Mouse (Mus musculus) stomach, embryonic 15.5 days (tissue): ENCODE results near the gene Tgtp2. TPM values are rescaled to one million over a fixed set of nuclear protein-coding genes. Genes with fewer than 3 reads are reported as not detected.
"Not testable (repeated sequence)": the region's sequence is repeated elsewhere in the genome, so short reads cannot be mapped to it uniquely, and the experiment has no call there.

Source experiments
- ATAC-seq: fragments of 200-750 bp; cut with Nextera tagmentation; 2 replicates; pipeline ENCODE4 v1.8.0; 2017; ENCODE audit warnings: low read depth, moderate number of reproducible peaks, moderate TSS enrichment; ENCODE audit not compliant: insufficient read depth, low FRiP score
- H3K27ac ChIP-seq: fragments of 300-500 bp; sonication (generic); 2 replicates; pipeline ENCODE4 v1.5.1; 2015; ENCODE audit warnings: mild to moderate bottlenecking, inconsistent platforms
- H3K27me3 ChIP-seq: fragments of 300-500 bp; sonication (generic); replicated peaks from 2 replicates; pipeline ENCODE4 v1.6.1; 2015; ENCODE audit warnings: inconsistent platforms
- H3K36me3 ChIP-seq: fragments of 300-500 bp; sonication (generic); 2 replicates; pipeline ENCODE4 v1.6.1; 2015; ENCODE audit warnings: inconsistent platforms
- H3K4me1 ChIP-seq: fragments of 300-500 bp; sonication (generic); 2 replicates; pipeline ENCODE4 v1.6.1; 2015; ENCODE audit warnings: inconsistent platforms
- H3K4me2 ChIP-seq: fragments of 300-500 bp; sonication (generic); 2 replicates; pipeline ENCODE4 v1.6.1; 2015; ENCODE audit warnings: mild to moderate bottlenecking, inconsistent platforms
- H3K4me3 ChIP-seq: fragments of 300-500 bp; sonication (generic); replicated peaks from 2 replicates; pipeline ENCODE4 v1.5.1; 2015; ENCODE audit warnings: inconsistent platforms
- H3K9ac ChIP-seq: fragments of 300-500 bp; sonication (generic); 2 replicates; pipeline ENCODE4 v1.6.1; 2015; ENCODE audit warnings: inconsistent platforms
- H3K9me3 ChIP-seq: fragments of 300-500 bp; sonication (generic); 2 replicates; pipeline ENCODE4 v1.6.1; 2016; ENCODE audit warnings: inconsistent platforms
- WGBS: fragments of 180-500 bp; shearing (Covaris S2); methylation state at CpG from one replicate; pipeline ENCODE4 v1.1.7; 2015; 5-methylcytosine and 5-hydroxymethylcytosine counted together
- polyA plus RNA-seq: library from polyadenylated mRNA; unstranded; fragments of >200 nt; fragmentation: Nextera tagmentation; extraction: Ambion mirVana; gene quantifications from 2 replicates; pipeline ENCODE4 v1.2.1, GENCODE M21; 2015

Gene Tgtp2
- polyA plus RNA-seq = 0.14 and 1.1 TPM in 2 replicates

DNA sequence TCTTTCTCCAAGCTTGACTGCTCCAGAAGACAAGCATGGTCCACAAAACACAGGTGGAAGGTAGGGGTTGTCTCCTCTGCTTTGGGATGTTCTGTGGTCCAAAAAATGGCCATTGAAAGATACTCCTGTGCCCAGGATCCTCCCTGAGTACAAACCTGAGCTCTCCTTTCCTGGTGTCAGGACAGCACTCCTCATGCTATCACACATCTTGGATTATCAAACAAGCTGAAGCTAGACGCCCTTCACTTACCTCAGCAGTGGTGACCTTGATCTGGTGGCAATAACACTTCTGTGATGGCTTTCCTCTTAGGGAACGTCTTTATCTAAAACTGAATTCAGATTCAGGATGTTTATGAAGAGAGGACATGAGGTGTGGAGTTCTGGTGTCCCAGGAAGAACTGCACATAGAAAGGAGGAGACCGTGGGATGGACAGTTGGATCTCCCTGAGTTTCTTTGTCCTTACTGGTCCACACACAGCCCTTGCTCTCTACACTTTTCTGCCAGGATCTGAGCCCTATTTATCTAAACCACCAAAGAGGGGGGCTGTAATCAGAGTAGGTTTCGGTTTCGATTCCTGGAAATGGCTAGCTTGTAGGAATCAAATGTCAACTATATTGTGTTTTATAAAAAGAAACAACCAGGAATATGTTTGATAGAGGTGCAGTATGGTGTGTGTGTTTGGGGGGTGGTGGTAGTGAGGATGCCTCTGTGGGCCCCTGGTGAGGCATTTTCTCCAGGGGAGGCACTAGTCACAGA, at the start of gene Tgtp2:
Gene Tgtp2 (minus strand): TSS at position 494 of the 757 bp plus-strand sequence.
- 70% methylated on average over 5 of the region's 5 CpGs for WGBS
- not testable (repeated sequence) for H3K27me3 ChIP-seq, H3K4me3 ChIP-seq, H3K36me3 ChIP-seq, H3K9ac ChIP-seq, H3K4me1 ChIP-seq, H3K4me2 ChIP-seq, H3K9me3 ChIP-seq, H3K27ac ChIP-seq, ATAC-seq

DNA sequence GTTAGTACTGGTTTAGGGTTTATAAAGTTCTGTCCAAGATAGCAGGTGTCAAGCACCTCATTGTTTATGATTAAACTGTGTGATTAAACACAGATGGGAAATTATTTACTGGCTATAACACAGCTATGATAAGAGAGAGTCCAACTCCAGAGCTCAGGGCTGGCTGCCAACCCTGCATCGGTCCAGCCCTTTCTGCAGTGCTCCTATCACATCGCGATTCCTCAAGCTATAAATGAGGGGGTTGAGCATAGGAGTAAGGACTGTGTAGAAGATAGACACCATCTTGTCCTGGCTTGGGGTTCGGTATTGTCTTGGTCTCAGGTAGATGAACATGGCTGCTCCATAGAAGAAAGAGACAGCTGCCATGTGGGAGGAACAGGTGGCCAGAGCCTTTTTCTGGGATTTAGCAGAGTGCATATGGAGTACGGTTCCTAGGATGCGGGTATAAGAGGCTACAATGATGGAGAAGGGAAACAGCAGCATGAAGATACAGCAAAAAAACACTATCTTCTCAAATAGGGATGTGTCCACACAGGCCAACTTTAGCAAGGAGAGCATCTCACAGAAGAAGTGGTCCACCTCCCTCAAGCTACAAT, 48.7 kb upstream of the Tgtp2 start:
- ATAC-seq = no peak
- no peaks in the 10 kb centered on the region for H3K9me3 ChIP-seq
- no peaks in the 10 kb centered on the region for H3K27me3 ChIP-seq
- no peak overlapping the region for H3K4me3 ChIP-seq
- 65% methylated on average over 6 of the region's 6 CpGs for WGBS
- no peak overlapping the region for H3K27ac ChIP-seq
- H3K36me3 ChIP-seq = no peaks in the 10 kb centered on the region
- no peak overlapping the region for H3K9ac ChIP-seq
- H3K4me2 ChIP-seq = no peak overlapping the region
- no peaks in the 10 kb centered on the region for H3K4me1 ChIP-seq

DNA sequence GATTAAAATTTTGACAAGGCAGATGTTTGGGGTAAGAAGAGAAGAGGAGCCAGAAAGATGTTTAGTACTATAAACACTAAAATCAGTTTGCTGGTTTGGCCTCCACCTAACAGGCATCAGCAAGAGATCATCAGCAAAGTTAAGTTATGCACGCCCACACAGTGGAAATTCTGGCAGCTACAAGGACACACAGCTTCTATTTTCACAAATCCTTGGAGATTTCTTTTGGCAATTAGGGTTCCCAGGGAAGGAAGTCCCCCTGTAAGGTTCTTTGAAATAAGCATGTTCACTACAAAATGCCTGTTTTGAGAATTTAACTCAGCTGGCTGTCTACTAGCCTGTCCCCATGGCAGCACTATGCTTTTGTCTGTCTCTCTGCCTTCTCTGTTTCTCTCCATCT, 47.0 kb upstream of the Tgtp2 start:
- Histone ChIP-seq H3K4me2 (no peak overlapping the region), H3K9ac (no peak overlapping the region), H3K27me3 (no peaks in the 10 kb centered on the region), H3K4me1 (no peaks in the 10 kb centered on the region), H3K9me3 (no peaks in the 10 kb centered on the region), H3K27ac (no peak overlapping the region), H3K36me3 (no peaks in the 10 kb centered on the region), H3K4me3 (no peak overlapping the region)
- 44% methylated on average over 1 of the region's 1 CpGs for WGBS
- ATAC-seq = no peak

DNA sequence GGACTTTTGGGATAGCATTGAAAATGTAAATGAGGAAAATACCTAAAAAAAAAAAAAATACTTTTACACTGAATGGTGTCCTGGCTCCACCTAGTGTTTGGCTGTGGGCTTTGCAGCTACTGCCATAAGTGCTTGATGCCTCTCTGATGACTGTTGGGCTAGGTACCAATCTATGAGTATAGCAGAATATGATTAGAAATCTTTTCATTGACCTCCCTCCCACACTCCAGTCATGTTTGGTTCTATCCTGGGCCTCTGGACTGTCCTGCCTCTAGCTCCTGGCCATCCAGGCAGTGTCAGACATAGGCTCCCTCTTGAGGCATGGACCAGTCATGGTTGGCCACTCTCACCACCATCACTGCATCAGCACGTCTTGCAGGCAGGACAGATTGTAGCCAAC, 44.8 kb upstream of the Tgtp2 start:
- no peak for ATAC-seq
- 34% methylated on average over 1 of the region's 1 CpGs for WGBS

DNA sequence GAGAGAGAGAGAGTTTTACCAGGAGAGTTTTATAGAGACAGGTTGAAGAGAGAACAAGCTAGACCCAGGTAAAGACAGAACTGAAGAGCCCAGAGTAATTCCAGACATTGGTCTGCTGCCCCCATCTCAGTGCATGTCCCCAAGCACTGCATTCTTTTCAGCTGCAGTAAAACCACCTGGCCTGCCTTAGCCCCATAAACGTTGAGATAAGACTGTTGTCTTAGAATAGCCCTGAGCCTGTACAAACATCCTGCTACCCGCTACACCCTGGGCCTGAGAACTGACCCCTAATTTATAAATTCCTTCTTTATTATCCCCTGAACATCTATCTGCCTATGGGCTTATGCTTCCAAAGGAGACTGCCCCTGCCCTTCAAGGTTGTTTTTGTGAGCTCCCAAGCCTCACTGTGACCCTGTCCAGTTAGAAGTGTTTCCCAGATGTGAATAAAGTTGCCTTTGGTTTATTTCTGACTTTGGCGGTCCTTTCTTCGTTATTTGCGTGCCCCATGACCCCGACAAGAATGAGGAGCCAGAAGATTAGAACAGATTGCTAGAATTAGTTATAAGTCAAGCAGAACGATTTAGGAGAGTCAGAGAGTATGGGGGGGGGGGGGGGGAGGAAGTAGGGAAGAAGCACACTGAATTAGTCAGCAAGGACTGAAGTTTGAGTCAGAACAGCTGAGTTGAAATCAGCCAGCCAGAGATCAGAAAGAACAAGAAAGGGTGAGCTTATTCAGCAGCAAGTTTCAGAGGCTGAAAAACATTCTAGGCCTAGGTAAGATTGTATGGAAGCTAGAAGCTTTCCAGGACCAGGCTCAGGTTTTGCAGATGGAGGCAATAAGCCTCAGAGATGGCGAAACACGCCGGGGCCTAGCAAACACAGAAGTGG, 43.9 kb upstream of the Tgtp2 start:
- no peak overlapping the region for H3K4me3 ChIP-seq
- no peak overlapping the region for H3K9ac ChIP-seq
- H3K4me1 ChIP-seq = no peaks in the 10 kb centered on the region
- H3K9me3 ChIP-seq = no peaks in the 10 kb centered on the region
- no peaks in the 10 kb centered on the region for H3K36me3 ChIP-seq
- no peak overlapping the region for H3K4me2 ChIP-seq
- H3K27ac ChIP-seq = no peak overlapping the region
- 46% methylated on average over 10 of the region's 10 CpGs for WGBS
- no peaks in the 10 kb centered on the region for H3K27me3 ChIP-seq
- 0 out of 2 replicates have a peak, but pooled peaks have one; percentile 43 for ATAC-seq

More for the DNA sequence above, 44.8 kb upstream of the Tgtp2 start:
- Histone ChIP-seq H3K4me3 (no peak overlapping the region), H3K9me3 (no peaks in the 10 kb centered on the region), H3K27ac (no peak overlapping the region), H3K27me3 (no peaks in the 10 kb centered on the region), H3K4me1 (no peaks in the 10 kb centered on the region), H3K36me3 (no peaks in the 10 kb centered on the region), H3K9ac (no peak overlapping the region), H3K4me2 (no peak overlapping the region)

DNA sequence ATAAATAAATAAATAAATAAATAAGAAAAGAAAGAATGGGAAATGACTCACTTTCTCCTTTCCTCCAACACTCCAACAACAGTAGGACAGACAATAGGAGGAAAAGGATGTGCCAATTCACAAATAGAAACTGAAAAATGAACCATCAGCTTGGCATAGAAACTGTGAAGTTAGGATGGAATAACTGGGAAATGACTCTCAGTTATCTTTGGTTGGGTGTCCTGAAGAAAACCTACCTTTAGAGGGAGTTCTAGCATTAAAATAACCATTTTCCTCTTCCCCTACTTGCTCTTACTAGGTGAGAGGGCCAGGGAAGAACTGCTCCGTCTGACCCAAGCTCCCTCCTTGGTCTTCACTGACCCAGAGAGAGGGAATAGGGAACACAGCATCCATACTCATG, 41.7 kb upstream of the Tgtp2 start:
- Histone ChIP-seq H3K4me2 (no peak overlapping the region), H3K9me3 (no peaks in the 10 kb centered on the region), H3K4me1 (no peaks in the 10 kb centered on the region), H3K36me3 (no peaks in the 10 kb centered on the region), H3K9ac (no peak overlapping the region), H3K27ac (no peak overlapping the region), H3K27me3 (no peaks in the 10 kb centered on the region), H3K4me3 (no peak overlapping the region)
- ATAC-seq = no peak
- WGBS = 81% methylated on average over 1 of the region's 1 CpGs

DNA sequence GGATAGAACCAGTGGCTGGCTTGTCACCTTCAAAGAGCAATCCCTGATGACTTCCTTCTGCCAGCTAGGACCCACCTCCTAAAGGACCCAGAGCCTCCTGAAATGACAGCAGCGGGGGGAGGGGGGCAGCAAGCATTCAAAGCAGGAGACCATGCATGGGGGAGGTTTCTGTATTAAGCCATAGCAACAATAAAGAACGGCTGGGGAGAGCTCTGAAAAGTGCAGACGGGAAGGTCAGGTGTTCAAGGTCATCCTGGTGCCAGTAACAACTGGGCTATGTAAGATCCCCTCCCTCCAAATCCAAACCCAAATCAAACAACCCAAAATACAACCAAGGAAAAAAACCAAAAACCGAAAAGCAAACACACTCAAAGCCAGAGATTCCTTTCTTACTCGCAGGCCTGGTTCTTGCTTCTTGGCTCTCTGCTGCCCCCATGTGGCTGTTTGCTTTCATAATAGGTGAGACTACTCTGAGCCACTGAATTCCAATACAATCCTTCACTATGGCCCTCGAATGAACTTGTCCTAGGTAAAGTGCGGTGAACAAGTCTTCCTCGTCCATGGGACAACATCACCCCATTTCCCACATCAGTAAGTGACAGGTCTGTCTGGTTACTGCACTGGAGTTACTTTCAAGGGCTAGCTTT, 39.2 kb upstream of the Tgtp2 start:
- 12% methylated on average over 8 of the region's 8 CpGs for WGBS
- H3K27me3 ChIP-seq = no peaks in the 10 kb centered on the region
- H3K27ac ChIP-seq = no peak overlapping the region
- no peak overlapping the region for H3K9ac ChIP-seq
- no peak overlapping the region for H3K4me2 ChIP-seq
- no peak overlapping the region for H3K4me3 ChIP-seq
- no peaks in the 10 kb centered on the region for H3K36me3 ChIP-seq
- no peaks in the 10 kb centered on the region for H3K4me1 ChIP-seq
- ATAC-seq = peak; percentile 56; the same call in 1 of the 2 replicates
- no peaks in the 10 kb centered on the region for H3K9me3 ChIP-seq

DNA sequence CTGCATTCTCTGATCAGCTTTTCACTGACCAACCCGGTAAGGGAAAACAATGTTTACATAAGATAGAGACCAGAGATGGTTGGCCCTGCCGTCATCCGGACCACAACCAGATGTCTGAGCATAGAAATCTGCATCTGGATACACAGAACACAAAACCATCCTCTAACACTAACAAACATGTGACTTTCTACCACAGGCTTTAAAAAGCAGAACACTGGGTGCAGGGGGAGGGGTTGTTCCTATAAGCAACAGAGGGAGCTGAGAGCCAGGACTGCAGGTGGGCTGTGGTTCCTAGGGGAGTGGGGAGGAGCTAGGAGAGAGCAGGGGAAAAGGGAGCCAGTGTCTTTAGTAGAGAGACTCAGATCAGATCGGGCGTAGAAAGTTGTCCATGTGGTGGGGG, 37.5 kb upstream of the Tgtp2 start:
- H3K4me1 ChIP-seq = no peaks in the 10 kb centered on the region
- no peak overlapping the region for H3K27ac ChIP-seq
- H3K4me2 ChIP-seq = no peak overlapping the region
- H3K27me3 ChIP-seq = no peaks in the 10 kb centered on the region
- 26% methylated on average over 5 of the region's 5 CpGs for WGBS
- H3K4me3 ChIP-seq = no peak overlapping the region
- no peaks in the 10 kb centered on the region for H3K9me3 ChIP-seq
- H3K9ac ChIP-seq = no peak overlapping the region
- H3K36me3 ChIP-seq = no peaks in the 10 kb centered on the region
- no peak for ATAC-seq

DNA sequence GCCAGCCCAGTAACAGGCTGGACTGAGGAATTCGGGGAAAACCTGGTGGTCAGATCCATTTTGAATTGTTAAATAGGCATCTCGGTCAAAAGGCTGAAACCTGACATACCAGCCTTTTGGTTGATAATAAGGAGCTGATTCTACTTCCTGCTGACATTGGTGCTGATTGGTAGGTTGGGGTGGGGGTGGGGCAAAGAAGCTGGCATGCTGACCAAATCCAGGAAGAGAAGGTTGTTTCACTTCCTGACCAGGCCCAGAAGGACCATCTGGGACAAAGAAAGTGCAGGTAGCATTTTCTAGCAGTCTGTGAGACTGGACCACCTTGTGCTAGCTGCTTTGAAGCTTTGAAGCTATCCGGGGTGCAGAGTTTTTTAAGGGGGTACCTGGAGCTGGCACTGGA, 36.4 kb upstream of the Tgtp2 start:
- 79% methylated on average over 3 of the region's 3 CpGs for WGBS
- H3K9me3 ChIP-seq = no peaks in the 10 kb centered on the region
- no peak for ATAC-seq
- no peak overlapping the region for H3K4me2 ChIP-seq
- H3K4me3 ChIP-seq = no peak overlapping the region
- no peaks in the 10 kb centered on the region for H3K27me3 ChIP-seq
- no peak overlapping the region for H3K27ac ChIP-seq
- H3K9ac ChIP-seq = no peak overlapping the region
- no peaks in the 10 kb centered on the region for H3K36me3 ChIP-seq
- no peaks in the 10 kb centered on the region for H3K4me1 ChIP-seq

DNA sequence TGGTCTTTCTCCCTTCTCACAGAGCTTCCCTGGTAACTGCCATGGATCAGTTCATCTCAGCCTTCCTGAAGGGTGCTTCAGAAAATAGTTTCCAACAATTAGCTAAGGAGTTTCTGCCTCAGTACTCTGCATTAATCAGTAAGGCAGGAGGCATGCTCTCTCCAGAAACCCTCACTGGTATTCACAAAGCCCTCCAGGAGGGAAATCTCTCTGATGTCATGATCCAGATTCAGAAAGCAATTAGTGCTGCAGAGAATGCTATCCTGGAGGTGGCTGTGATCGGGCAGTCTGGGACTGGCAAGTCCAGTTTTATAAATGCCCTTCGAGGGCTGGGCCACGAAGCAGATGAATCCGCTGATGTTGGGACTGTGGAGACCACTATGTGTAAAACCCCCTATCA, 31.4 kb upstream of the Tgtp2 start:
- no peak overlapping the region for H3K4me2 ChIP-seq
- no peaks in the 10 kb centered on the region for H3K4me1 ChIP-seq
- WGBS = 90% methylated on average over 4 of the region's 4 CpGs
- no peak overlapping the region for H3K9ac ChIP-seq
- no peaks in the 10 kb centered on the region for H3K9me3 ChIP-seq
- ATAC-seq = no peak
- H3K36me3 ChIP-seq = no peaks in the 10 kb centered on the region
- H3K27me3 ChIP-seq = no peaks in the 10 kb centered on the region
- H3K4me3 ChIP-seq = no peak overlapping the region
- no peak overlapping the region for H3K27ac ChIP-seq

DNA sequence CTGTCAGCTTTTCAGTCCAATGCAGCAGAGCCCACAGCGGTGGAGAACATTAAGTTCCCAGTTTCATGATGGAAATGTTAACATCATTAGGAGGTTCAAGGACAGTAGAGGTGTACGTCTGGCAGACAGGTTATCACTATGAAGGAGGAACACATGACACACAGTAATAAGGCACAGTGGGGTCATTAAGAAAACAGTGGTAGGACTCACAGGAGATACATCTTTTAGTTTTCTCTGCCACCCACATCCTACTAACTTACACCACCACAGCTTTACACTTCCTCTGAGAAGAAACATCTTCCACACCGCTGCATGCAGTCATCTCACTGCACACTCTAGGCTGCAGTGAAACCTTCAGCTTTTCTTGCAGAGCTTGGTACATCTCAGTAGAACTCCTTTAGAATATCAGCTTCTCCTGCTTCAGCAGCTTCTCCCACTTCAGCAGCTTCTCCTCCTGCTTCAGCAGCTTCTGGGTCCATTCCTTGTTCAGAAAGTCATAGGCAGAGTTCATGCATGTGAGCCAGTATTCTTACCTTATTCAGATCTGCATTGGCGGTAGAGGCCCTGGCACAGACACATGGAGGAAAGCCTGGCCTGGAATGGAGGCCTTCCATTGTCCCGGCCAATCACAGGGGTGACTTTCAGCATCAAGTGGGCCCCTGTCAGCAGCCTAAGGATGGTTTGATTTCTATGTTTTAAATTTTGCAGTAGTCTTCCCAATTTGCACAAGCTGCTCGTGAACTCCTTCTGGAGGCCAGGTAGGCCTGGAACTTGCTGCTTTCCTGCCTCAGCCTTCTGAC, 30.1 kb upstream of the Tgtp2 start:
- Histone ChIP-seq H3K4me1 (no peaks in the 10 kb centered on the region), H3K9ac (no peak overlapping the region), H3K9me3 (no peaks in the 10 kb centered on the region), H3K27ac (no peak overlapping the region), H3K27me3 (no peaks in the 10 kb centered on the region), H3K4me3 (no peak overlapping the region), H3K36me3 (no peaks in the 10 kb centered on the region), H3K4me2 (no peak overlapping the region)
- 80% methylated on average over 6 of the region's 6 CpGs for WGBS
- ATAC-seq = no peak
